Comparison of ENCODE assay signal across 13 mouse cellular contexts in genomic region chr5:34670280-34670679, GRCm38 (mm10). TPM values are rescaled to one million over a fixed set of nuclear protein-coding genes. Genes with fewer than 3 reads are reported as not detected.
DNase-seq lines count a peak whose midpoint lies in the region; ATAC-seq and TF ChIP-seq lines count a peak whose summit lies in the region.
"Had no signal": no experiment of that assay in that cellular context is flagged by ENCODE, and none has a peak within 500 bp of the region (broad histone marks: within the 10 kb centered on the region; RNA-seq: fewer than 3 reads in every experiment).

No protein-coding gene starts in this region.

- no peak for TF ChIP-seq EP300 in heart, adult 2 months (IDR thresholded peaks at IDR 0.05; ENCODE audit: insufficient read depth, low read depth, low read length)

- no peaks in the 10 kb centered on the region for H3K9me3 ChIP-seq in heart, embryonic 11.5 days (replicated peaks; ENCODE audit: control insufficient read depth, low read length)
- no peaks in the 10 kb centered on the region for H3K9me3 ChIP-seq in lung, embryonic 14.5 days (ENCODE audit: low read depth, low read length)
- H3K9me3 ChIP-seq in heart, embryonic 12.5 days (replicated peaks) = no peaks in the 10 kb centered on the region
- H3K9me3 ChIP-seq: forebrain, embryonic 12.5 days; lung, embryonic 15.5 days; midbrain, embryonic 12.5 days; neural tube, embryonic 15.5 days; stomach, embryonic 15.5 days had no signal

- H3K27me3 ChIP-seq in heart, adult 2 months (ENCODE audit: control insufficient read depth, insufficient read depth, low read length) = no peaks in the 10 kb centered on the region
- H3K27me3 ChIP-seq in heart, embryonic 11.5 days (ENCODE audit: control insufficient read depth, insufficient read depth, low read length) = no peaks in the 10 kb centered on the region
- H3K27me3 ChIP-seq in lung, embryonic 14.5 days (ENCODE audit: insufficient read depth, low read length) = no peaks in the 10 kb centered on the region
- H3K27me3 ChIP-seq in splenic B cell, adult 2 months (ENCODE audit: control insufficient read depth, insufficient read depth, low read length, poor library complexity, severe bottlenecking) = no peaks in the 10 kb centered on the region
- no peaks in the 10 kb centered on the region for H3K27me3 ChIP-seq in heart, embryonic 12.5 days (replicated peaks)
- H3K27me3 ChIP-seq: forebrain, embryonic 12.5 days; lung, embryonic 15.5 days; midbrain, embryonic 12.5 days; neural tube, embryonic 15.5 days; stomach, embryonic 15.5 days had no signal

- no peak overlapping the region for H3K27ac ChIP-seq in heart, adult 2 months
- H3K27ac ChIP-seq in heart, embryonic 11.5 days (ENCODE audit: low read depth, low read length) = no peak overlapping the region
- no peak overlapping the region for H3K27ac ChIP-seq in lung, embryonic 14.5 days (ENCODE audit: low read depth)
- no peak overlapping the region for H3K27ac ChIP-seq in heart, embryonic 12.5 days (ENCODE audit: poor library complexity, severe bottlenecking)
- H3K27ac ChIP-seq: forebrain, embryonic 12.5 days; lung, embryonic 15.5 days; midbrain, embryonic 12.5 days; neural tube, embryonic 15.5 days; stomach, embryonic 15.5 days had no signal

- H3K4me2 ChIP-seq in heart, embryonic 11.5 days = no peak overlapping the region
- H3K4me2 ChIP-seq in lung, embryonic 14.5 days = no peak overlapping the region
- no peak overlapping the region for H3K4me2 ChIP-seq in heart, embryonic 12.5 days
- H3K4me2 ChIP-seq: forebrain, embryonic 12.5 days; lung, embryonic 15.5 days; midbrain, embryonic 12.5 days; neural tube, embryonic 15.5 days; stomach, embryonic 15.5 days had no signal

- H3K4me3 ChIP-seq in heart, adult 2 months = no peak overlapping the region
- H3K4me3 ChIP-seq in heart, embryonic 11.5 days (ENCODE audit: low read depth, low read length) = no peak overlapping the region
- H3K4me3 ChIP-seq in lung, embryonic 14.5 days (ENCODE audit: low read depth, low read length) = no peak overlapping the region
- H3K4me3 ChIP-seq in heart, embryonic 12.5 days = no peak overlapping the region
- H3K4me3 ChIP-seq: forebrain, embryonic 12.5 days; lung, embryonic 15.5 days; midbrain, embryonic 12.5 days; neural tube, embryonic 15.5 days; stomach, embryonic 15.5 days had no signal

- H3K79me2 ChIP-seq in heart, adult 2 months (replicated peaks; ENCODE audit: control insufficient read depth, insufficient read depth, low read length) = no peaks in the 10 kb centered on the region

- H3K4me1 ChIP-seq in heart, adult 2 months (ENCODE audit: control insufficient read depth, insufficient read depth, low read length) = no peaks in the 10 kb centered on the region
- no peaks in the 10 kb centered on the region for H3K4me1 ChIP-seq in heart, embryonic 11.5 days (ENCODE audit: control insufficient read depth, insufficient read depth, low read length)
- H3K4me1 ChIP-seq in lung, embryonic 14.5 days (ENCODE audit: insufficient read depth) = no peaks in the 10 kb centered on the region
- no peaks in the 10 kb centered on the region for H3K4me1 ChIP-seq in heart, embryonic 12.5 days (replicated peaks)
- H3K4me1 ChIP-seq: forebrain, embryonic 12.5 days; lung, embryonic 15.5 days; midbrain, embryonic 12.5 days; neural tube, embryonic 15.5 days; stomach, embryonic 15.5 days had no signal

- TF ChIP-seq CTCF in heart, adult 2 months (IDR thresholded peaks at IDR 0.05) = peak; percentile 23; the same call in 1 of the 2 replicates
- TF ChIP-seq CTCF in lung, embryonic 14.5 days (IDR thresholded peaks at IDR 0.05; ENCODE audit: low read depth) = peak; percentile 44
- peak; percentile 15; the same call in 1 of the 2 replicates for TF ChIP-seq CTCF in brain, embryonic 14.5 days (IDR thresholded peaks at IDR 0.05; ENCODE audit: borderline replicate concordance, extremely low read depth, insufficient read depth, insufficient read length)

- WGBS in heart, adult 2 months = 95% methylated on average over 4 of the region's 4 CpGs
- WGBS in heart, embryonic 11.5 days (ENCODE audit: insufficient replicate concordance) = 69% methylated on average over 4 of the region's 4 CpGs
- 82% methylated on average over 4 of the region's 4 CpGs for WGBS in lung, embryonic 14.5 days
- 79% methylated on average over 4 of the region's 4 CpGs for WGBS in heart, embryonic 12.5 days

- no peak overlapping the region for H3K9ac ChIP-seq in heart, adult 2 months (ENCODE audit: low read depth, low read length)
- H3K9ac ChIP-seq in heart, embryonic 11.5 days (ENCODE audit: low read depth, low read length) = no peak overlapping the region
- H3K9ac ChIP-seq in lung, embryonic 14.5 days = no peak overlapping the region
- no peak overlapping the region for H3K9ac ChIP-seq in heart, embryonic 12.5 days
- H3K9ac ChIP-seq: forebrain, embryonic 12.5 days; lung, embryonic 15.5 days; midbrain, embryonic 12.5 days; neural tube, embryonic 15.5 days; stomach, embryonic 15.5 days had no signal

- intact Hi-C loops in heart, adult 2 months (cut with DNase I) = no loop called here

- TF ChIP-seq POLR2A in heart, adult 2 months (IDR thresholded peaks at IDR 0.05; ENCODE audit: insufficient read depth, low read depth, low read length) = no peak
- TF ChIP-seq POLR2A in brain, embryonic 14.5 days (IDR thresholded peaks at IDR 0.05; ENCODE audit: borderline replicate concordance, extremely low read depth, insufficient read depth, insufficient read length, poor library complexity, severe bottlenecking) = no peak

- ATAC-seq in heart, embryonic 11.5 days (replicated peaks; ENCODE audit: insufficient number of reproducible peaks, low FRiP score, low TSS enrichment) = no peak
- no peak for ATAC-seq in lung, embryonic 14.5 days (ENCODE audit: insufficient read depth)
- ATAC-seq in heart, embryonic 12.5 days (ENCODE audit: insufficient number of reproducible peaks, low FRiP score) = no peak

- no peak for DNase-seq in heart, adult 2 months
- peak; percentile 44 for DNase-seq in lung, embryonic 14.5 days
- no peak for DNase-seq in lung, adult 18-20 months
- peak; percentile 7 for DNase-seq in brain, embryonic 14.5 days (ENCODE audit: low read depth)
- DNase-seq in splenic B cell, adult 2 months (ENCODE audit: low read depth, low spot score) = peak; percentile 18
- no peak for DNase-seq in adrenal gland, postnatal 10 days

- H3K36me3 ChIP-seq in heart, adult 2 months (ENCODE audit: control insufficient read depth, insufficient read depth, low read length) = no peaks in the 10 kb centered on the region; the same call in 1 of the 2 replicates
- 0 out of 2 replicates have a peak, but pooled peaks cover 3% of the 10 kb centered on the region for H3K36me3 ChIP-seq in heart, embryonic 11.5 days (ENCODE audit: control insufficient read depth, insufficient read depth, low read length)
- no peaks in the 10 kb centered on the region for H3K36me3 ChIP-seq in lung, embryonic 14.5 days (ENCODE audit: insufficient read depth)
- H3K36me3 ChIP-seq in splenic B cell, adult 2 months (ENCODE audit: control insufficient read depth, insufficient read depth, low read length, poor library complexity, severe bottlenecking) = no peaks in the 10 kb centered on the region
- peaks cover 18% of the 10 kb centered on the region for H3K36me3 ChIP-seq in heart, embryonic 12.5 days
- H3K36me3 ChIP-seq: forebrain, embryonic 12.5 days; lung, embryonic 15.5 days; midbrain, embryonic 12.5 days; neural tube, embryonic 15.5 days; stomach, embryonic 15.5 days had no signal

RNA-seq across cellular contexts. Expression of gene Grk4, which starts 10.1 kb away (rescaled TPM):
- total RNA-seq in heart, adult 2 months (2021) = under 1 TPM; 0.84 TPM
- 0.74 and 1.3 TPM in 2 replicates for polyA plus RNA-seq in heart, adult 2 months (2012; rRNA removed)
- 1.0 and 1.3 TPM in 2 replicates for polyA plus RNA-seq in heart, embryonic 11.5 days (2014; fragmentation: Nextera tagmentation; extraction: Ambion mirVana)
- 1.7 and 2.8 TPM in 2 replicates for polyA plus RNA-seq in lung, embryonic 14.5 days (2014; fragmentation: Nextera tagmentation; extraction: Ambion mirVana)
- 1.7 and 2.3 TPM in 2 replicates for polyA plus RNA-seq in brain, embryonic 14.5 days (2012; rRNA removed)
- total RNA-seq in adrenal gland, postnatal 10 days (2021) = 1 to 10 TPM; 1.8 to 3.0 TPM
- 2.7 and 3.6 TPM in 2 replicates for polyA plus RNA-seq in heart, embryonic 12.5 days (2016; fragmentation: Nextera tagmentation; extraction: Ambion mirVana)

RNA-seq across cellular contexts. Expression of gene Nop14, which starts 10.3 kb away (rescaled TPM):
- total RNA-seq in heart, adult 2 months (2021) = 10 to 100 TPM; 11.4 to 11.8 TPM
- polyA plus RNA-seq in heart, adult 2 months (2012; rRNA removed) = 8.5 and 15.8 TPM in 2 replicates
- polyA plus RNA-seq in heart, embryonic 11.5 days (2014; fragmentation: Nextera tagmentation; extraction: Ambion mirVana) = 23.8 and 24.0 TPM in 2 replicates
- polyA plus RNA-seq in lung, embryonic 14.5 days (2014; fragmentation: Nextera tagmentation; extraction: Ambion mirVana) = 23.9 and 24.0 TPM in 2 replicates
- 21.5 and 25.1 TPM in 2 replicates for polyA plus RNA-seq in brain, embryonic 14.5 days (2012; rRNA removed)
- total RNA-seq in adrenal gland, postnatal 10 days (2021) = 10 to 100 TPM; 18.4 to 19.7 TPM
- 19.2 and 19.9 TPM in 2 replicates for polyA plus RNA-seq in heart, embryonic 12.5 days (2016; fragmentation: Nextera tagmentation; extraction: Ambion mirVana)

RNA-seq across cellular contexts. Expression of gene Mfsd10, which starts 33.3 kb away (rescaled TPM):
- total RNA-seq in heart, adult 2 months (2021) = 1 to 10 TPM; 9.8 to 9.9 TPM
- polyA plus RNA-seq in heart, adult 2 months (2012; rRNA removed) = 36.1 and 43.3 TPM in 2 replicates
- 63.7 and 71.9 TPM in 2 replicates for polyA plus RNA-seq in heart, embryonic 11.5 days (2014; fragmentation: Nextera tagmentation; extraction: Ambion mirVana)
- 128 and 138 TPM in 2 replicates for polyA plus RNA-seq in lung, embryonic 14.5 days (2014; fragmentation: Nextera tagmentation; extraction: Ambion mirVana)
- polyA plus RNA-seq in brain, embryonic 14.5 days (2012; rRNA removed) = 141 and 266 TPM in 2 replicates
- 10 to 100 TPM; 36.1 to 53.6 TPM for total RNA-seq in adrenal gland, postnatal 10 days (2021)
- 72.2 and 76.5 TPM in 2 replicates for polyA plus RNA-seq in heart, embryonic 12.5 days (2016; fragmentation: Nextera tagmentation; extraction: Ambion mirVana)

Comparison
In these comparisons a context has a peak if more than half of its experiments do, and no peak if none do; other contexts are left out.
1. DNase-seq: peak in lung, embryonic 14.5 days (single experiment), brain, embryonic 14.5 days (single experiment) and splenic B cell, adult 2 months (single experiment); none in heart, adult 2 months (0 of 2), lung, adult 18-20 months (0 of 2) and adrenal gland, postnatal 10 days (single experiment).
2. Peak in every context shown above with its lines, with median percentiles within 50 percentile points of each other: CTCF ChIP-seq.